Mouse (Mus musculus) monocyte, adult 2 months (primary cell): ENCODE data around the gene Xpnpep3.
"Not testable (repeated sequence)": the region's sequence is repeated elsewhere in the genome, so short reads cannot be mapped to it uniquely, and the experiment has no call there.

ENCODE experiments used
- DNase-seq, 2 experiments: peaks; one replicate each; pipeline ENCODE4 v3.0.0; 2022; ENCODE audit warnings: low spot score in 2 of 2, low read depth in 1 of 2

The Xpnpep3 gene

GRCm38 (mm10) chr15:81479446-81480213 lies 79.7 kb downstream of the Xpnpep3 start:
- DNase-seq, result no peak

- DNase-seq, result not testable (repeated sequence)
These were observed 80.3 kb downstream of the Xpnpep3 start for GRCm38 (mm10) chr15:81480284-81480683.

- DNase-seq, result peak in 1 of 2 experiments; percentile 21
These were observed 81.0 kb downstream of the Xpnpep3 start for GRCm38 (mm10) chr15:81480977-81481379.

- no peak for DNase-seq
These were observed 83.0 kb downstream of the Xpnpep3 start for GRCm38 (mm10) chr15:81482966-81483365.

GRCm38 (mm10) chr15:81483691-81484090 lies 83.8 kb downstream of the Xpnpep3 start:
- DNase-seq, result no peak

GRCm38 (mm10) chr15:81485483-81485882 lies 85.5 kb downstream of the Xpnpep3 start:
- no peak for DNase-seq

GRCm38 (mm10) chr15:81503466-81503865 lies 103.5 kb downstream of the Xpnpep3 start:
- DNase-seq, result no peak

- DNase-seq, result no peak
These were observed 104.1 kb downstream of the Xpnpep3 start for GRCm38 (mm10) chr15:81503995-81504394.
